Mouse (Mus musculus) olfactory bulb, adult 2 months (tissue): ENCODE data around the gene Lyzl4.

Experiments
- CTCF ChIP-seq: fragments of 200-500 bp; IDR thresholded peaks from 2 replicates; pipeline ENCODE4 v1.5.1; 2012; ENCODE audit warnings: low read depth, mild to moderate bottlenecking, low read length, moderate library complexity; ENCODE audit not compliant: insufficient read depth
- POLR2A ChIP-seq: fragments of 200-500 bp; IDR thresholded peaks from 2 replicates; pipeline ENCODE4 v1.6.1; 2012; ENCODE audit warnings: mild to moderate bottlenecking, low read depth, low read length, moderate library complexity; ENCODE audit not compliant: insufficient read depth

GRCm38 (mm10) chr9:121656322-121656721, 14.4 kb upstream of the Lyzl4 start:
- no peak for TF ChIP-seq CTCF
- no peak for TF ChIP-seq POLR2A
